Mouse (Mus musculus) lung, embryonic 14.5 days (tissue): ENCODE measurements around the gene Lmln. TPM values are rescaled to one million over a fixed set of nuclear protein-coding genes. Genes with fewer than 3 reads are reported as not detected.
A peak's percentile ranks its signal among the peaks of the same experiment; 100 is the strongest.
"Not testable (repeated sequence)": the region's sequence is repeated elsewhere in the genome, so short reads cannot be mapped to it uniquely, and the experiment has no call there.

Experiments used
- ATAC-seq: fragments of 200-750 bp; cut with Nextera tagmentation; 2 replicates; pipeline ENCODE4 v1.8.0; 2017; ENCODE audit warnings: mild to moderate bottlenecking, moderate TSS enrichment, moderate library complexity; ENCODE audit not compliant: insufficient read depth
- DNase-seq: peaks from one replicate; pipeline ENCODE4 v3.0.0-alpha.2; 2015
- H3K27ac ChIP-seq: fragments of 300-500 bp; sonication (generic); 2 replicates; pipeline ENCODE4 v1.5.1; 2014; ENCODE audit warnings: low read depth, mild to moderate bottlenecking, moderate library complexity
- H3K27me3 ChIP-seq: fragments of 300-500 bp; sonication (generic); 2 replicates; pipeline ENCODE4 v1.6.1; 2014; ENCODE audit warnings: low read length, control low read depth; ENCODE audit not compliant: insufficient read depth
- H3K36me3 ChIP-seq: fragments of 300-500 bp; sonication (generic); 2 replicates; pipeline ENCODE4 v1.6.1; 2014; ENCODE audit warnings: control low read depth; ENCODE audit not compliant: insufficient read depth
- H3K4me1 ChIP-seq: fragments of 300-500 bp; sonication (generic); 2 replicates; pipeline ENCODE4 v1.6.1; 2014; ENCODE audit warnings: antibody characterized with exemption, control low read depth; ENCODE audit not compliant: insufficient read depth
- H3K4me2 ChIP-seq: fragments of 300-500 bp; sonication (generic); 2 replicates; pipeline ENCODE4 v1.6.1; 2014; ENCODE audit warnings: mild to moderate bottlenecking
- H3K4me3 ChIP-seq: fragments of 300-500 bp; sonication (generic); 2 replicates; pipeline ENCODE4 v1.5.1; 2014; ENCODE audit warnings: low read depth, low read length
- H3K9ac ChIP-seq: fragments of 300-500 bp; sonication (generic); 2 replicates; pipeline ENCODE4 v1.6.1; 2014
- H3K9me3 ChIP-seq: fragments of 300-500 bp; sonication (generic); 2 replicates; pipeline ENCODE4 v1.6.1; 2016; ENCODE audit warnings: low read depth, low read length, control low read depth
- CTCF ChIP-seq: IDR thresholded peaks from 2 replicates; pipeline ENCODE4 v1.5.1; 2016; ENCODE audit warnings: antibody characterized with exemption, low read depth
- WGBS: fragments of 180-500 bp; shearing (Covaris S2); extraction: QIAGEN DNeasy Blood & Tissue Kit; methylation state at CpG from one replicate; pipeline ENCODE4 v1.1.7; 2014; 5-methylcytosine and 5-hydroxymethylcytosine counted together
- polyA plus RNA-seq: library from polyadenylated mRNA; unstranded; fragments of >200 nt; fragmentation: Nextera tagmentation; extraction: Ambion mirVana; gene quantifications from 2 replicates; pipeline ENCODE4 v1.2.1, GENCODE M21; 2014

Gene Lmln
- polyA plus RNA-seq, 1 experiment from 2014 or later = 3.8 TPM

DNA sequence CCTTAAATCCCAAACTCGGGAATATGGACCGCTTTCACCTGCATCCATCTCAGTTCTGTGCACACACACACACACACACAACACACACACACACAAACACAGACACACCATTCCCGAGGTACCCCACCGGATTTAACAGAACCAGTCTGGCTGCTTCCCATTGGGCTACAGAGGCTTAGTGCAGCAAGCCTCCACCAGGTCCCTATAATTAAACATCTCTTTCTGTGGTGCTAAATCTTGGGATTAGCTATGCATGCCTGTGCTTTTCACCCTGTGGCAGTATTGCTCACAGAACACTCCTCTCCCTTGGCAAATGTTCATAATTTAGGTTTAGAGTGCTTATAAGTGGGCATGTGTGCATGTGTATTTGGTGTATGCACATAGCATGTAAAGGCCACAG lies 85.8 kb downstream of the Lmln start:
- no peaks in the 10 kb centered on the region for H3K9me3 ChIP-seq
- H3K4me3 ChIP-seq = no peak overlapping the region
- 77% methylated on average over 4 of the region's 4 CpGs for WGBS
- no peak overlapping the region for H3K27ac ChIP-seq
- no peaks in the 10 kb centered on the region for H3K4me1 ChIP-seq
- no peak overlapping the region for H3K4me2 ChIP-seq
- TF ChIP-seq CTCF = no peak
- ATAC-seq = no peak
- no peak overlapping the region for H3K9ac ChIP-seq
- H3K27me3 ChIP-seq = no peaks in the 10 kb centered on the region
- H3K36me3 ChIP-seq = no peaks in the 10 kb centered on the region
- no peak for DNase-seq

GRCm38 (mm10) chr16:33150875-33151274 lies 88.6 kb downstream of the Lmln start:
- H3K4me1 ChIP-seq, DNase-seq, H3K4me3 ChIP-seq, H3K9me3 ChIP-seq, H3K4me2 ChIP-seq, H3K9ac ChIP-seq, ATAC-seq, H3K27ac ChIP-seq, H3K27me3 ChIP-seq, H3K36me3 ChIP-seq: not testable (repeated sequence)
- WGBS = 79% methylated on average over 9 of the region's 9 CpGs

DNA sequence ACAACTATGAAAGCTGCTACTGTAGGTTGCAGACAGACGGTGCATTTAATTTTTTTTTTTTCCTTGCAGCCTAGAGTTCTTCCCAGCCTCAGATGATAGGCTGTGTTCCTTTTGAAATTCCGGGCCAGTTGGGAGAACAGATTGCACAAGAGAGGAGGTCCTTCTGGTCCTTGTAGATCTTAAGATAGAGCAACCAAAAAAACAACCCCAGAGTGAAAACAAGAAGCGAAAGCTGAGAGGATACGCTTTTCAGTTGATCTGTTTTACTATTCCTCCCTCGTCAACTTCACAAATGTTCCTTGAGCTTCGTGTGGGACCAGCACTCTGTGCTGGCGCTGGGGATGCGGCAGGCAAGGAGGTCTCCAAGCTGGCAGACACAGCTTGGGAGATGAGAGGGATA lies 89.2 kb downstream of the Lmln start:
- Histone ChIP-seq H3K36me3 (no peaks in the 10 kb centered on the region), H3K4me2 (no peak overlapping the region), H3K9ac (no peak overlapping the region), H3K9me3 (no peaks in the 10 kb centered on the region), H3K4me1 (no peaks in the 10 kb centered on the region), H3K27ac (no peak overlapping the region), H3K4me3 (no peak overlapping the region), H3K27me3 (no peaks in the 10 kb centered on the region)
- no peak for ATAC-seq
- TF ChIP-seq CTCF = no peak
- no peak for DNase-seq
- 59% methylated on average over 8 of the region's 8 CpGs for WGBS

DNA sequence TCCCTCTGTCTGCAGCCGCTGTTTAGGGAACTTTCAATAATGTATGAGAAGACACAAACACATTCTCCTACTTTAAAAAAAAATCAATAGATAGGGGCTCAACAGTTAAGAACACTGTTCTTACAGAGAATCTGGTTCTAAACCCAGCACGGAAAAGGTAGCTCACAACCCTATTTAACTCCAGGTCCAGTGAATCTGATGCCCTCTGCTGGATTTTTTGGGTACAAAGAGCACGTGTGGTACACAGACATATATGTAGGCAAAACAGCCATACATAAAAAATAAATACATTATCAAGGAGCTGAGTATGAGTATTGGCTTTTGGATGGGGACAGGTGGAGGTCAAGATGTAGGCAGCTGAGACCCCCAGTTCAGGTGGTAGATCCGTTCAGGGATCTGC lies 92.7 kb downstream of the Lmln start:
- Histone ChIP-seq H3K4me3 (no peak overlapping the region), H3K4me1 (no peaks in the 10 kb centered on the region), H3K36me3 (no peaks in the 10 kb centered on the region), H3K4me2 (no peak overlapping the region), H3K27me3 (no peaks in the 10 kb centered on the region), H3K9me3 (no peaks in the 10 kb centered on the region), H3K27ac (no peak overlapping the region), H3K9ac (no peak overlapping the region)
- 48% methylated on average over 4 of the region's 4 CpGs for WGBS
- DNase-seq (peak; percentile 83), ATAC-seq (no peak)
- TF ChIP-seq CTCF = peak; percentile 59

DNA sequence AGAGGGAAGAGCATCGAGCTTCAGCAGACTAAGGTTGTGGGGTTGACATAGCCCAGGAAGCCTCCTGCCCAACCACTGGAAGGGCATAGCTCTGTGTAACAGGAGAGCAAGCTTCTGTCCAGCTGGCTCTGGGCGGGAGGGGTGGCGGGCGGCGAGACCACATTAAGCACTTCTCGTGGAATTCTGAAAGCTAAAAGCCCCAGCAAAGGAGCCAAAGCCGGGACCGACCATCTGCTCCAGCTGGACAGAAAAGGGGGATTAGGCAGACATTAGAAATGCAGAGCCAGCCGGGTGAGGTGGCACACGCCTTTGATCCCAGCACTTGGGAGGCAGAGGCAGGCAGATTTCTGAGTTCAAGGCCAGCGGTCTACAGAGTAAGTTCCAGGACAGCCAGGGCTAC lies 95.7 kb downstream of the Lmln start:
- H3K4me3 ChIP-seq = no peak overlapping the region
- H3K27me3 ChIP-seq = no peaks in the 10 kb centered on the region
- H3K36me3 ChIP-seq = no peaks in the 10 kb centered on the region
- no peak overlapping the region for H3K9ac ChIP-seq
- no peak overlapping the region for H3K4me2 ChIP-seq
- H3K27ac ChIP-seq = no peak overlapping the region
- TF ChIP-seq CTCF = no peak
- DNase-seq (no peak), ATAC-seq (no peak)
- H3K4me1 ChIP-seq = no peaks in the 10 kb centered on the region
- 85% methylated on average over 11 of the region's 11 CpGs for WGBS
- H3K9me3 ChIP-seq = no peaks in the 10 kb centered on the region

GRCm38 (mm10) chr16:33158590-33159071 lies 96.3 kb downstream of the Lmln start:
- H3K27ac ChIP-seq = no peak overlapping the region
- no peaks in the 10 kb centered on the region for H3K36me3 ChIP-seq
- no peak for ATAC-seq
- no peaks in the 10 kb centered on the region for H3K4me1 ChIP-seq
- WGBS = 82% methylated on average over 14 of the region's 14 CpGs
- no peaks in the 10 kb centered on the region for H3K27me3 ChIP-seq
- TF ChIP-seq CTCF = no peak
- no peaks in the 10 kb centered on the region for H3K9me3 ChIP-seq
- no peak overlapping the region for H3K4me2 ChIP-seq
- no peak for DNase-seq
- H3K4me3 ChIP-seq = no peak overlapping the region
- H3K9ac ChIP-seq = no peak overlapping the region

DNA sequence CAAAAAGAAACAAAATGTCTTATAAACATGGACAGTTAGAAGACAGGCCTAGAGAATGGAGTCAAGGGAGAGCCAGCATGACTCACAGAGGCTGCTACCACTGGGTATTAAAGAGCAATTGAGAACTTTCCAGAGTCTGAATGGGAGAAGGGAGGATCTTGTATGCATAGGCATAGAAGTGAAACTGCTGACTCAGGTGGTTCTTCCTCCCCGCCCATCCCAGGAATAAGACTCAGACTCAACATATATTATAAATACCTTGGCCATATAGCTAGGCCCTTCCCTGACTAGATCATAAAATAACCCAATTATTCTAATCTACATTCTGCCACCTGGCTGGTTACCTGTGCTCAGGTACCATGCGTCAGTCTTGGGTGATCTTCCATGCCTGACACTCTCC lies 97.0 kb downstream of the Lmln start:
- ATAC-seq (no peak), DNase-seq (no peak)
- H3K36me3 ChIP-seq = no peaks in the 10 kb centered on the region
- no peak overlapping the region for H3K4me2 ChIP-seq
- no peaks in the 10 kb centered on the region for H3K27me3 ChIP-seq
- H3K27ac ChIP-seq = no peak overlapping the region
- 87% methylated on average over 2 of the region's 2 CpGs for WGBS
- no peak for TF ChIP-seq CTCF
- no peaks in the 10 kb centered on the region for H3K4me1 ChIP-seq
- no peak overlapping the region for H3K9ac ChIP-seq
- H3K9me3 ChIP-seq = no peaks in the 10 kb centered on the region
- H3K4me3 ChIP-seq = no peak overlapping the region
